Mouse (Mus musculus): ENCODE data around the gene Ncs1.

- no peak for TF ChIP-seq POLR2A (IDR thresholded peaks at IDR 0.05; ENCODE audit: low read depth, low read length)
- TF ChIP-seq CTCF (conservative IDR thresholded peaks at IDR 0.05; ENCODE audit: insufficient read depth, insufficient read length, low read depth, low read length): no peak
Measured at GRCm38 (mm10) chr2:31268631-31269030, 23.0 kb downstream of the Ncs1 start.
